Mouse (Mus musculus) adrenal gland, postnatal 25 days (tissue): ENCODE measurements around the gene Gm9970. TPM values are rescaled to one million over a fixed set of nuclear protein-coding genes. Genes with fewer than 3 reads are reported as not detected.

Experiments
- DNase-seq: peaks from one replicate; pipeline ENCODE4 v3.0.0; 2021; ENCODE audit warnings: mixed read lengths
- long read RNA-seq: library from polyadenylated mRNA; stranded (forward); transcript quantifications from one replicate; pipeline ENCODE4 v2.0.0, GENCODE M21; 2021
- total RNA-seq: library from RNA; stranded (reverse); gene quantifications from 2 replicates; pipeline ENCODE4 v1.2.3, GENCODE M21; 2021

Gene Gm9970
- total RNA-seq: not detected in 2 replicates
- long read RNA-seq: 0 reads

DNA sequence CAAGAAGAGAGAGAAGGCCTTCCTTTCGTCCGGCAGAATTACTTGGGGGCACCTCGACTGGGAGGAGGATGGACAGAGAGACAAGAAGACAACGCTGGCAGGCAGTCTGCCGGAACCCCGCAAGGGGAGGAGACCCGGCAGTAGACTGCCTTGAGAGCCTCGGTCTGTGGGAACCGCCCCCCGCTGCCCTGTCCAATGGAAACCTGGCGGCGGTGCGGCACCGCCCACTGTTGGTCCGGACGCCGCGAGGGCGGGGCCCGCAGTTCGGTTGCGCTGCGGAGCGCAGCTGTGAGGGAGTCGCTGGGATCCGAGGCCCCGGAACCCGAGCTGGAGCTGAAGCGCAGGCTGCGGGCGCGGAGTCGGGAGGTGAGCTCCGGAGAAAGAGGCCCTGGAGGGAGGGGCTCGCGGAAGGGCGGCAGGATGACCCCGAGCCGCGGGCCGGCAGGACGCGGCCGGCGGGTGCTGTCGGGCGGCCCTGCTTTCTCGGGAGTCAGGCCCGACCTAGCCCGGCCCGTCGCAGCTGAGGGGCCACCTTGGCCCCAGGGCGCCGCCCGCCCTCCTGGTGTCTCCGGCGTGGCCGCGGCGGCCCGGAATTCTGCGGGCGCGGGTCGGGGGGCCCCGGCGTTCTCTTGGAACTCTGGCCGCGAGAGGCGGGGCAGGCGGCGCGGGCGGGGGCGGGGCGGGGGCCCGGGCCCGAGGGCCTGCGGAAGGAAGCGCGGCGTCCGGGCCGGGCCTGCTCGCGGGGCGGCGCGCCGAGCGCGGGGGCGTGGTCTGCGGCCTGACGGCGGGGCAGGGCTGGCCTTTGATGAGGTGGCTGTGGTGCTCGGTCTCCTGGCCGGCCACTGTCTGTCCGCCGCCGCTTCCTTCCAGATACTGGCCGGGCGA, at the start of gene Gm9970, which contains the start of gene Nrbp1:
Gene Gm9970, minus strand, starts transcription at position 596 of the 885 bp plus-strand sequence.
Gene Nrbp1, plus strand, starts transcription at position 228 of the 885 bp plus-strand sequence.
- peak; percentile 97 for DNase-seq

DNA sequence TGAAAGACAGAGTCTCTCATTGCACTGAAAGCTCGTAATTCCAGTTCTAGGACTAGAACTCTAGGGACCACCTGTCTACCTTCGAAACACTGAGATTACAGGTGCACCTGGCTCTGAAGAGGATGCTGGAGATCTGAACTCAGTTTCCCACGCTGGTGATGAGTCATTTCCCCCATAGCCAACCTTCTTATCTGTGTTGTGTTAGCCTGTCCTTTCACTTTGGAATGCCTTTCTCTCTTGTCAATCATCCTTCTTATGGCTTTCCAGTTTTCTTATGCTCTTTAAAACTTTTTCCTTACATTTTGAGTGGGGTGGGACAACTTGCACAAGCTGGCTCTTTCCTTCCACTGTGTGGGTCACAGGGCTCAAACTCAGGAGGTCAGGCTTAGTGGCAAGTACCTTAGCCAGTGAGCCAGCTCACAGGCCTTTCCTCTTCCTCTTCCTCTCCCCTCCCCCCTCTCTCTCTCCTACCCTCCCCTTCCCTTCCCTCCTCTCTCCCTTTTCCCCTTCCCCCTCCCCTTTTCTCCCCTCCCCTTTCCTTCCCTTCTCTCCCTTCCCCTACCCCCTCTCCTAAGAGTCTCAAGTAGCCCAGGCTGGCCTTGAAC, 48.7 kb upstream of the Gm9970 start:
- no peak for DNase-seq

DNA sequence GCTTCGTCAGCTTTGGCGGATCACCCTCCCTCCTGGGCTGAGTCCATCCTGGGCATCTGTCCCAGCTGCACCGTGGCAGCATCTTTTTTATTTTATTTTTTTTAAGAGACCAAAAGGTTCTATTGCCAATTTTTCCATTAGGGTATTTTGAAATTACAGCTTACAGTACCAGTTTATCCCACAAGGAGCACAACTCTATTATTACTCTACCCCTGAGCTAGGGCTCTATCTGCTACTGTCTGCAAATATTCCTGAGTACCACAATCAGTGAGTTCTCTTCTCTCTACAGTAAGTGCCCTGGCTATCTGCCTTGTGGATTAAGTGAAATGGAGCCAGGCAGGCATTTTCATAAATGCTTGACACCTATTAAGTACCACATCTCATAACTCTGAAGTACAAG, 47.6 kb upstream of the Gm9970 start:
- DNase-seq: no peak

DNA sequence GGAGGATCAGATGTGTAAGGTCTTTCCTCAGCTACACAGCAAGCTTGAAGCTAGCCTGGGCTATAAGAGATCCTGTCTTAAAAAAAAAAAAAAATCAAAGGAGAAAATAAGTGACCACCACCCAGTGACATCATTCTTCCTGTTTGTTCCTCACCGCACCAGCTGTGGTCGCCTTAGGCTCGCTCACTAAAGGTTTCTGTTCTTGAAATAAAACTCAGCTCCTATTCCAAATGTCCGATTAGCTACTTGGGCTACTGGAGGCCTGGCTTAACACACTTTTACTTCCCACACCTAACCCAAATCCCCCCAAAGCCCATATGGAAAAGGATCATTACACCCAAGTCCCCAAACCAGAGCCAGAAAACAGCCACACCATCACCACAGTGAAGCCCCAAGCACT, 47.2 kb upstream of the Gm9970 start:
- DNase-seq: no peak

DNA sequence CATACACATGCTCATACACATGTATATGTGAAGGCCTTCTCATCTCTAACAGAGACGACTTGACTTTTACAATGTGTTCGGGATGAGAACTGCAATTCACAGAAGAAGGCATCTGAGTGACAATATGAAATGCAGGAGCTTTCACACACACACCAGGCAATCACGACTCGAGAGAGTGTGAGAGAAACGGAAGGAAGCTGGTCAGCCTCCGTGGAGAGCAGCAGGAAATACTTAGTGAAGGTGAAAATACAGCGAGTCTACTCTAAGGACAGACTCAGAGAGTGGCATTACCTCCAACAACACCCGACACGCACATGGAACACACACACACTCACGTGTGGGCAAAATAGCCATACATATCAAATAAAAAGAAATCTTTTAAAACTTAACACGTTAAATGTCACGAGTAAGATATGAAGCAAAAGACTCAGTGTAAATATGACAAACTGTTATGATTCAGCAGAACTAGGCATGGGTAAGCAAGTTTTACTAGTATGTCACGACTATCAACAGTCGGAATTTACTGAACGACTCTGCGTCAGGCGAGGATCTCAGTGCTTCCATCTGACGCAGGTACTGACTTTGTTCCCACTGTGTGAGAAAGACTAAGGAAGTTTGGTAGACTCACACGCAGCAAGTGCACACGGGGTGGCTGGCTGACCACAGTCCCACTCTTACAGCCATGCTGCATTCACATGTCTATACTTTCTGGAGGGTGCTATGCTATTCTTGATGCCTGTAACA, 38.4 kb upstream of the Gm9970 start:
- no peak for DNase-seq

DNA sequence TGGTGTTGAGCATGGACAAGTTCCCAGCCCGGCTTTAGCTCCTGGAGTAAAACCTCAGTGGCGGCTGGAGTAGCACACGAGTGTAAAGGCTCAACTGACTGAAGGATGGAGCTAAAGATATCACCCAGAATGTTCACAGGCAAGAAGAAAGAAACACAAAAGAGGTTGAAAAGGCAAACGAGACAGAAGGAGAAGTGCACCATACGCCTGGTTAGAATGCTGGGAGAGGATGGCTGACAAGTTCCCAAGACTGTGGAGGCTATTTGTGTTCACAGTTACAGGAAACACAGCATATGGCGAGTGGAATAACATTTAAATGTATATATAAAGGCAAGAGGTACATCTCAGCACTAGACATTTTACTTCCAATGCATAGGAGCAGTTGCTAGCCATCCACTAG, 32.0 kb upstream of the Gm9970 start:
- no peak for DNase-seq

DNA sequence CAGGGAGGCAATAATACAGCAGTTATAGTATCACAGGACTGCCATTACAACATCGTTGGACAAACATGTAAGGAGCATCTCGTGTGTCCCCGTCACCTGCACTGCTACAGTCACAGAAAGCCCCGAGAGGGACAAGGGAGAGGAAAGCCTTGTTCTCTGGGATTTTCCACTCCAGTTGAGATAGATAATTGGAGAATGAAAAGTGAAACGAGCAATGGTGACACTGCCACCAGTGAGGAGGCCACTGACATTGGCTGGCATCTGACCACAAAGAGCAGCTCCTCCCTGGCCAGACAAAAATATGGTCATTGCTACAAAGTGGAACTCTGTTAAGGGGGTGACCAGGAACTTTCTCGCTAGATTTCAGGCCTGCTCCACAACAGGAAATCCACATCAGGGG, 26.7 kb upstream of the Gm9970 start:
- DNase-seq: no peak

DNA sequence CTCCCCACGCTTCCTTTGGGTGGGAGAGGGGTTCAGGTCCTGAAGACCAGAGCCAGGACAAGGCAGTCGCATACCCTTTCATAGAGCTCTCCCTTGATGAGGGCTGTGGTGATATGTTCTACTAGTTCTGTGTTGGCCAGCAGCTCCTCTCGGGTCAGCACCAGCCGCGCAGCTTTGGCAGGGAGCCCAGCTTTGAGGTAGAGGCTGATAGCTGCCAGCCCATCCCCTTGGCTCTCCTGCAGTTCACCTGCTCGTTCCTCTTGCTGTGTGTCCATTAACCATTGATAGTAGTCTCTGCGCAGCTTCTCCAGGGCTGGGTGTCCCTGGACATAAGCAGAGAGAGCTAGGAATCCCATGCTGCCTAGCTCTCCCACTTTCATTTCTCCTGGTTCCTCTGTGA, 25.1 kb upstream of the Gm9970 start:
- DNase-seq: no peak

DNA sequence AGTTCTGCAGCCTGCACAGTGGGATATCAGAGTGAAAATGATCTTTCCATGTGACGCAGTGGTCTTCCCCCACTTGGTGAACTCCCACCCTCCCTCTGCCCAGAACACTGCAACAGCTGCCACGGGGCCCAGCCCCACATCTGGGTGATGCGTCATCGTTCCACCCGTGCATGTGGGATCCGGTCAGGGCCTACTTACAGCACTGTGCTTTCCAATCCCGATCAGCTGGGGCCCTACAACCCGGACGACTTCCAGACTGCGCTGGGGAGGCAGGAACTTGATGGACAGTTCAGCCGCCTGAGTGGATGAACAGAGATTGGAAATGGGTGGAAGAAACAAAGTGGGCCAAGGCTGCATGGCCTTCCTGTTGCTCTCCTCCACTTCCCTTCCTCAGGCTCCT, 16.6 kb upstream of the Gm9970 start:
- no peak for DNase-seq

DNA sequence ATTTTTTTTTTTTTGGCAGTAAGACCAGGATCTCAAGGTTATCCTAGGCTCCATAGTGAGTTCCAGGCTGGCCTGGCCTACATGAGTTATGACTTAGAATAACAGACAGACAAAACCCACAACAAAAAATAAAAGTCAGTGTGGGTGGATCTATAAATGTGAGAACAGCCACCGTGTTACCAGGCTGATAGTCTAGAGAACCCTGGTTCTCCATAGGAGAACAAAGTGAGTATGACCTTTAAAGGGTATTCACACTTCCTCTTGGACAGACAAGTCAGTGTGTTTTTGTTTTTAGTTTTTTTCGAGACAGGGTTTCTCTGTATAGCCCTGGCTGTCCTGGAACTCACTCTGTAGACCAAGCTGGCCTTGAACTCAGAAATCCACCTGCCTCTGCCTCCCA, 14.9 kb upstream of the Gm9970 start:
- DNase-seq: no peak

DNA sequence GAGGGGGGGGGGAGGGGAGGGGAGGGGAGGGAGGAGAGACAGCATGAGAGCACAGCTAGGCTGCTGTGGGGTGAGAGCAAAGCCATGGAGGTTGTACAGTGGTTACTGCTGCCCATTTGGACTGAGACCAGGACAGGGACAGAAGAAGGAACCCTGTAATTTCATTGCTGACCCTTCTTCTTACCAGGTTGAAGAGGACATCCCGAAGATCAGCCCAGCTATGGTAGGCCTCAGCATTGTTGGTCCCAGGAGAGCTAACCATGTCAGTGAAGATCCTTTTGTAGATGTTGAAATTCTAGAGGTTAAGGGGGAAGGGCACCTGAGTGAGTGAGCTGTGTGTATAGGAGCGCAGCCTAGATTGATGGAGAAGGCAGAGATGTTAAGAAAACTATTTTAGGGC, 14.3 kb upstream of the Gm9970 start:
- DNase-seq: no peak

DNA sequence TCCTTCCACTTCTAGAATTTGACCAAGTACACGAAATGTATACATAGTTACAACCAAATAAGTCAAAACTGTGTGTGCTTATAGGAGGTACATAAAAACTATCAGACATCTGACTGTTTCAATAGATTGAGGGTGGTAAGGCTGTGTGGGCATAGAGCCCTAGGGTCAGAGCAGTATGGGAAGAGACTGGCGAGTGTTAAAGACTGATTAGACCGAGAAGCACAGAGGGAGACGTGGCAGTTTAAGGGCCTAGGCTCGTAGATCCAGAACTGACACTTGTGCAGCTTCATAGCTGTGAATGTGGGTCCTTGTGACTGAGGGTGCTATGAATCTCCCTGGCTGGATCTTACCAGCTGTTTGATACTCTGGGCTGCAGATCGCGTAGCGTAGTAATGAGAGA, 13.9 kb upstream of the Gm9970 start:
- no peak for DNase-seq

DNA sequence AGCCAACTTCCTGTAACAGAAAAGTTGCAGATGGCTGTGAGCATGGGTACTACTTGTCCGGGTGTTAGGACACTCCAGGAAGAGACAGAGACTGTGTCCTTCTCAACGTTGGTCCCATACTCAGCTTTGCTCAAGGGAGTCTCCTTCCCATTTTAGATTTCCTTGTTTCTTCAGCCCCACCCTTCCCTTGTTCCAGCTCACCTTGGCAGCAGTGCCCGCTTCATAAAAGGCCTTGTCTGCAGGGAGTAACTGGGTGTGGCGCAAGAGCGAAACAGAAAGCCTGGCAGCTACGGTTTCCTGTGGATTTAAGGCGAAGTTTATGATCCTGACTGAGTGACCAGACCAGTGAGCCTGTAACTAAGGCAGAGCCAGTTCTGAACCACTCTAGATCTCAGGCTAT, 13.4 kb upstream of the Gm9970 start:
- no peak for DNase-seq

DNA sequence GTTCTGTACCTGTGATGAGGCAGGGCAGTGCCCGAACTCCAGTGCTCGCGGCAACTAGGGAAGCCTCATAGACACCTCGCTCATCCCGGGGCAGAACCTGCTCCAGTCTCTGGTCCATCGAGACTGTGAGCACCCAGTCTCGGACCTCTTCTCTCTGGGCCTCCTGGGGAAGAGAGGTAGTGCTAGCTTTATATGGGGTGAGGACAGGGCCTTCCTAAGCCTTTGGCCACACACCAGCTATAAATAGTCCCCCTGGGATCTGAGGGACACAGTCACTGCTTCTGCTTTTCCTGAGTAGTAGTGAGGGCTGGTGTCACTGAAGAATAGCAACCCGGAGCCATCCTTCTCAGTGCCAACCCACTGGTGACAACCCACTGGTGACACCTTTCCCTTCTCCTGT, 12.8 kb upstream of the Gm9970 start:
- no peak for DNase-seq

DNA sequence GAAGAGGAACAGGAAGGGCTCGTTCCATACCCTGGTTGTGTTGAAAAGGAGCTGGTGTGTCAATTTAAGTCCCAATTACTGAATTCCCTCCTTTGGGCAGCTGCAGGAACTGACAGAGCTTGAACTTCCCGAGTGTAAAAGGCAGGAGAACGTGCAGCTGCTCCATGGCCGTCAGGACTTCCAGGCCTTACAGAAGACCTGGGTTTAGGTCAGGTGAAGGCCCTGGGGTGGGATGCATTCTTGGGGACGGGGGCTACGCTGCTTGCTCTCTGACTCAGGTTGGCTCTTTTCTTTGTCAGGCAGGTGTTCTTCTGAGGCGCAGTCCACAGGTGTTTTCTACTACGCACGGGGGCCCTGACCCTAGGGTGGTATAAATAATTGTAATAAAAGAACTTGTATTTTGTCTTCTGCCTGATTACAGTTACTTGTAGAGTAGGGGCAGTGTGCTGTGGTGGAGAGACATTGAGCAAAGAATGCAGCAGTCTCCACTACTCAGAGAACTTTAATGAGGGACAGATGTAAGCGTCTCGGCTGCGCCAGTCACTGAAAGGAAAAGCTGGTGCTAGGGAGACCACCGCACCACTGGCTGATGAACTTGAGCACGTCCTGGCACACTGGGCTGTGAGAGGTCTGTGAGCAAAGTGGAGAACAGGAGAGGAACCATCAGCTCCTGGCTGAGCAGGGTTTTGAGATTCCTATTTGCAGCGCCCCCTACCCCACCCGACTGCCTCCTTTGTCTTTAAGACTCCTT, 11.9 kb upstream of the Gm9970 start:
- no peak for DNase-seq

DNA sequence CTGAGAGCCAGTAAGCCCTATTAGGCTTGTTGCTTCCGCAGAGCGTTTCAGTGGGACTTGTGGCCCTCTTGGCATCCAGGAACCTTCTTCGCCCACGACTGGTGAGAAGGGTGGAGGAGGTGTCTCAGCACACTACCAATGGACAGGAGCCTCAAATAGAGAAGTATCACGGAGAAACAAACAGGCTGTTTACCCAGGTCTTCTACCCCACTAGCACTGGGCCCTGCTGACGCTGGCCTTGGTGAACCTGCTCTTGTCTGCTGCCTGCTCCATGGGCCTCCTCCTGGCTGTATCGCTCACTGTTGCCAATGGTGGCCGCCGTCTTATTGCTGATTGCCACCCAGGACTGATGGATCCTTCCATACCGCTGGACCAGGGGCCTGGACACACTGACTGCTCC, 11.1 kb upstream of the Gm9970 start:
- DNase-seq: no peak

DNA sequence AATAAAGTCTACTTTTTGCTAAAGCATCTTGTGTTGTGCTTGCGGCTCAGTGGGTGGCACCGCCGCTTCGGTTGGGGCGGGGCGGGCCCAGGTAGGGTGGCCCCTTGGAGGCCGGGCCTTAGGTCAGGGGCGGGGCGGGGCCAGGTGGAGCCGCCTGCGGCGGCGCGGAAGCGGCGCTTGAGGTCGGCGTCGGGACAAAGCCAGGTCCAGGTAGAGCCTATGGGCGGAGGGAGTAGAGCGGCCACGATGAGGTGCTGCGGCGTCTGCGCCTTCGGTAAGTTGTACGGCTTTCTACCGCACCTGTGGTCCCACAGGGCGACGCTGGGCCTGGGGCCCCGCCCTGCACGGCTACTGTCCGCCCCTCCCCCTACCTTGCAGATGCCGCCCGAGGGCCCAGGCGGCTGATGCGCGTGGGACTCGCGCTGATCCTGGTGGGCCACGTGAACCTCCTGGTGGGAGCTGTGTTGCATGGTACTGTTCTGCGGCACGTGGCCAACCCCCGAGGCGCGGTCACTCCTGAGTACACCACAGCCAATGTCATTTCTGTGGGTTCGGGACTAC, 10.6 kb upstream of the Gm9970 start, which contains the start of gene Krtcap3:
Gene Krtcap3, plus strand, starts transcription at position 151 of the 561 bp plus-strand sequence.
- no peak for DNase-seq

DNA sequence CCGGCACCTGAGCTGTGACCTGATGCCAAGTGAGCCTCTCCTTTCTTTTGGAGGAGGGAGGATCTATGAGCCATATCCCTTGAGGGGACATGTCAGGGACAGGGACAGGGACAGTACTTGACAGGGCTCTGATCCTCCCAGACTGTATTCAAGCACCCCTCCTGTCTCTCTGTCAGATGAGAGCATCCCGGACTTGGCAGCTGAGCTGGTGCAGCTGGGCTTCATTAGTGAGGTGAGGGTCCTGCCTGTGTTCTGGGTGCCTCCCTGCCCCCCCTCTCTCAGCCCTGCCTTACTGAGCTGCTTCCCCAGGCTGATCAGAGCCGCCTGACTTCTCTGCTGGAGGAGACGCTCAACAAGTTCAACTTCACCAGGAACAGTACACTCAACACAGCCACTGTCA, 9.7 kb upstream of the Gm9970 start:
- DNase-seq: no peak

DNA sequence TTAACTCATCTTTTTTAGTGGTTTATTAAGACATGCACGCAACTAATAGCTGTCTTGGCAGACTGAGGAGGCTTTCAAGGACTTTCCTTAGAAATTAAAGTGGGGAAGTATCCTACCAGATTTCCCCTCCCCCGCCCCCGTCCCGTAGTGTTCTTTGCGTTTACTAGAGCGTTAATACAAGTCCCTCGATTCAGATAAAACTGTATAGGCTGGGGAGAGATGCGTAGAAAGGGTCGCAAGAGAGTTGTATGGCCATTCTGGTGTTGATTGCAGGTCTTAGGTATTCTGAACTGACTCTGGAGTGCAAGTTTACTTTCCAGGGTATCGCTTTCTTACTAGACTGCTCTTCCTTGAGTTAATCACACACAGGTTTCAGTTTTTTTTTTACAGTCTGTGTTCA, 1.2 kb upstream of the Gm9970 start:
- no peak for DNase-seq

DNA sequence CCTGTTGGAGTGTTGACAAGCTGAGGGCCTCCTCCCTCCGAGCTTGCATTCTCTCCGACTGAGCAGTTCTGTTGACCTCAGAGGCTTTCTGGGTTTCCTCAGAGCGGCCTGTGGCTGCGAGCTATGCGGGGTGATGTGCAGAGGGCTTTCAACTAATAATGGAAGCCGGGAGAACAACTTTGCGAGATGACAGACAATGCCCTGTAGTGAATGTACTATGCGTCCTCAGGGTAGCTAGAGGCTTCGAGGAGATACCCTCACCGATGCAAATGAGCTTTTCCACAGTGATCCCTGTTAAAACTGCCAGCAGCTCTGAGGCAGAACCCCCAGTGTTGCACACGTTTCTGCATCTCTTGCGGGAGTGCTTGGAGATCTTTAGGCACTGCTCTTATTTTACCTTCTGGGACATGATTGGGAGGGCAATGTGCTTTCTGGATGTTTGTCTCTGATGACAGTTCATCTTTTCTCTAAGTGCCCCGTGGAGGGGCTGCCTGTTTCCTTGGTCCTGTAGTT, 546 bp upstream of the Gm9970 start:
- no peak for DNase-seq

DNA sequence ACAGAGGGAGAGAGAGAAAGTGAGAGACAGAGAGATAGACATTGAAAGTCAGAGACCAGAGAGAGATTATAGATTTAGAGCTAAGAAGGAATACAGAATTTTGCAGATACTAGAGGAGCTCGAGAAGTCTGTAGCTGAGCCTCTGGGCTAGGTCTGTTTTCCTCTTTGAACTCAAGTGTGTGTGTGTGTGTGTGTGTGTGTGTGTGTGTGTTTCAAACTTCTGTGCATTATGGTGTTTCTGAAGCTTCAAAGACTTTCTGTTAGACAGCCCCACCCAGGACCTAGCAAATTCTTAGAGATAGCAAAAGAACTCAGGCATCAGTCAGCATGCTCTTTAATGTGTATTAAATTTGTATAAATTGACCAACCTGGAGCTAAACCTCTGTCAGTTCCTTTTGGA, 14.4 kb downstream of the Gm9970 start:
- DNase-seq: no peak

DNA sequence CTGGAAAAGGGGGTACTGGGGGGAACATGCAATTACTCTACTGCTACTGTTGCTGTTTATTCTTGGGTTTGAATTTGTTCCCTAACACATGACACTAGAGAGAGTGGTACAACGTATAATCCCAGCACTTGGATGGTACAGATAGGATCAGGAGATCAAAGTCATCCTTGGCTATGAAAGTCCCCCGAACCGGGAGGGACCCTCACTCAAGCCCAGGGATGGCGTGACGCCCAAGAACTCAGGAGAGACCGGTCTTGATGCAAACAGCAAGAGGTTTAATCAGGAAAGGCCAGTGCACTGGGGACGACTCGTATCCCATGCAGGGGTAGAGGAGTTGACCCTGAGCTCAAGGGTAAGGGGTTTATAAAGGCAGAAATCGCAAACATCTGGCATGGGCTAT, 18.3 kb downstream of the Gm9970 start:
- DNase-seq: no peak
